Mouse (Mus musculus) adipocyte (in vitro differentiated cells): ENCODE measurements around the gene Zfp207.
"Not testable (repeated sequence)": the region's sequence is repeated elsewhere in the genome, so short reads cannot be mapped to it uniquely, and the experiment has no call there.

Source experiments
- DNase-seq: peaks from one replicate; pipeline ENCODE4 v3.0.0-alpha.2; 2016; ENCODE audit warnings: low spot score

Zfp207 gene

GRCm38 (mm10) chr11:80383019-80383625 is at the start of gene Zfp207:
Gene Zfp207, plus strand, starts transcription at chr11:80383279.
- DNase-seq = peak; percentile 97

DNA sequence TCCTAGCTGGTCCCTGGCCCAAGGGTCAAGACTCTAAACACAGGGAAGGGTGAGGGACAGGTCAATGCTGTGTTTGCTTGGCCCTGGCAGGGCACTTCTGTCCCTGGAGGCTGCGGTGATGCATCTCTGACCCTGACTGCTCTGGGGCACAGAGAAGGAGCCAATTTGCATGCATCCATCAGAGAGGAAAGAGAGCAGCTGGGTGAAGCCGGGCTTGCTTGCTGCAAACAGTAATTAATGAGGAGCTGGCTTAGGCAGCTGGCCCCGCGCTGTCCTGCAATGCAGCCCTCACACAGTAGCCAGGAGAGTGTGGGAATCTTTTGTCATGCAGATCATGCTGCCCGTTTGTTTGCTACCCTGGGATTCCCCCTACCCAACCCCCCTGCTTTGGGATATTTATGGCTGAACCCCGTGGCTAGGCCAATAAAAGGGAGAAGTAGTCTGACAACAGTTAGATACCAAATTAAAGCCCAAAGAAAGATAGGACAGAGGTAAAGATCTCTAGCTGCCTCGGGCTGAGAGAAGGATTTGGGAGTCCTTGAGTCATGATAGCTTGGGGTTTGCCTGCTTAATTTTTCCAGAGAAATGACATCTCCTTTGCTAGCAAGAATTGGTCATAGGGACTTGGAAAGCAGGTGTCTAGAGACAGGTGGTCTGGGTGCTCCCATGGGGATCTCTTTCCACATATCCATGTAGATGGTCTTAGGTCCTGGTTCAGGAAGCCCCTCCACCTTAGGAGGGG is 47.3 kb upstream of the Zfp207 start:
- DNase-seq = no peak

DNA sequence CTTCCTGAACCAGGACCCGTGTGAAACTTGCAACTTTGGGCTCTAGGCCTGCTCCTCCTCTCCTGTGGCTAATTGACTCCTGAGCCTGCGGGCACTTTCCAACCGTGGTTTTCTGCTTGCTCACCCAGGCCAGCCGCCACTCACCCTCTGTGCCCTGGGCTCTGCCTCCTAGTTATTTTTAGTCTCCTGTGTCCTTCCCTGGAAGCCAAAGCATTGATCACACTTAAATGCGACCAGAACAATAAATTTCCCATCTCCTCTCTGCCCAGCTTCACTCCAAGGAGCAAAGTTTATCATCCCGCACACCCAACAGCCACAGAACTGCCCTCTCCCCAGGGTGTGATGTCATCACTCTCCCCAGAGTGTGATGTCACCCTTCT is 46.7 kb upstream of the Zfp207 start:
- DNase-seq = no peak

GRCm38 (mm10) chr11:80342482-80342881 is 40.6 kb upstream of the Zfp207 start:
- no peak for DNase-seq

DNA sequence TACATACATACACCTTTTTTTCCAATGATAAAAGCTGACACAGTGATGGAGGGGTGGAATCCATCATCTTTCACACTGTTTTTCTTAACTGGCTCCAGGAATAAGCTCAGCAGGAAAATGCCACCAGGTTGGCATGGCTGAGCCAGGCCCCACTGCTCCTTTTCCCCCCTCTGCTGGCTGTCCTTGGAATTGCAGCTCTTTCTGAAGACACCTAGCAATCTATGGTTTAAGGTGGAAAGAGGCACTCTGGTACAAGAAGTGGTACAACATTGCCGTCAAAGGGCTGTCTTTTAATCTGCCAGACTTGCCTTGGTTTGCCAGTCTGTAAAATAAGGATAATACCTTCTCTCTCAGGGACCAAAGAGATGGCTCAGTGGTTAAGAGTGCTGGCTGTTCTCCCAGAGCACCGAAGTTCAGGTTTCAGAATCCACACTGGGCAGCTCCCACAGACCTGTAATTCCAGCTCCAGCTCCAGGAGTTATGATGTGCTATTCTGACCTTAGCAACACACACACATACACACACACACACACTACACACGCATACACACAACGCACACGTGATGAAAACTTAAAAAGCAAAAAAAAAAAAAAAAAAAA is 31.1 kb upstream of the Zfp207 start:
- DNase-seq = peak; percentile 87

DNA sequence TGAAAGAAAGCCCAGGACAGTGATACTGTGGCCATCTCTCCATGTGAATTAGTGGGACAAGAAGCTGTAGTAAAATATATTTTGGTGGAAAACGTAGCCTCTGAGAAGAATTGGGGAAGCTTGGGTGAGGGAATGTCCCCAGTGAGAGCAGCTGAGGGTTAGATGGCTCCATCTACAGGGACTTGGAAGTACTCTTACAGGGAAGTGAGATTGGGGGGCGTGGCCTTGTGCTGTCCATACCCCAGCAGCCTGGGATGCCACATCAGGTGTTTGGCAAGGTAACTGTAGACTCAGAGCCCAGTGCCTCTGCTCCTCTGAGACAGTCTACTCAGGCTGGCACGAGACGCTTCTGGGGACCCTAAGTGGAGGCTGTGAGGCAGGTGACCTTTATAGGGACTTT is 28.2 kb upstream of the Zfp207 start:
- no peak for DNase-seq

GRCm38 (mm10) chr11:80368949-80369348 is 14.1 kb upstream of the Zfp207 start:
- no peak for DNase-seq

- no peak for DNase-seq
Measured at GRCm38 (mm10) chr11:80376651-80377050, 6.4 kb upstream of the Zfp207 start.

DNA sequence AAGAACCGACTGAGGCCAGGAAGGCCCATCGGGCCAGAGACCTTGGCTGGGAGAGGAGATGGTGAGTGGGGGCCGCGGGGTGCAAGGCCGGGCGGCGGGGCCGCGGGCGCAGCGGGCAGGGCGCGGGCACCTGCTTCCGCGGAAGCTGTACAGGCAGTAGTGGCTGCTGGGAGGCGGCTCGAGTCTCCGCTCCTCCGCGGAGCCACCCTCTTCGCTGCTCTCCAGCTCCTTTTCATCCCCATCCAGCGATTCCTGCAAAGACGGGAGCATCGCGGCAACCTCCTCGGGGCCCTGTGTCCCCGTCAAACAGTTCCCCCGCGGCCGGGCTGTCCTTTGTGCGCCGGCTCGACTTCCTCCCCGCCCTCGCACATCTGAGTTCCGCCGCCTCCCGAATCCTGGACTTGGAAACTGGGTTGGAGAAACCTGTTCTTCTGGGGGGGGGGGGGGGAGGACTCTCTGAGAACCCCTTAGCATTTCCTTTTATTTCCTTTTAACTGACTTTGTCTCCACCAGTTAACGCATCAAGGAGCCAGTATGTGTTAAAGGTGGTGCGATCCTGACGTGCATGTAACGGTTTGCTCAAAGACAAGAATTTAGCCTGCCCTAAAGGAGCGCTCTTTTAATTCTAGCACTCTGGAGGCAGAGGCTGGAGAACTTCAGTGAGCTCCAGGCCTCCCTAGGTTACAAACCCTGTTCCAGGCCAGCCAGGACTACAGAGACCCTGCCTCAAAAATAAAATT is 5.2 kb upstream of the Zfp207 start, which contains the start of gene 5730455P16Rik:
TSS of gene 5730455P16Rik (minus strand) at position 323 of the 740 bp plus-strand sequence.
- peak; percentile 81 for DNase-seq

- peak; percentile 19 for DNase-seq
Measured at GRCm38 (mm10) chr11:80378452-80379068, 4.5 kb upstream of the Zfp207 start.

- not testable (repeated sequence) for DNase-seq
Measured at GRCm38 (mm10) chr11:80379184-80379583, 3.9 kb upstream of the Zfp207 start.

DNA sequence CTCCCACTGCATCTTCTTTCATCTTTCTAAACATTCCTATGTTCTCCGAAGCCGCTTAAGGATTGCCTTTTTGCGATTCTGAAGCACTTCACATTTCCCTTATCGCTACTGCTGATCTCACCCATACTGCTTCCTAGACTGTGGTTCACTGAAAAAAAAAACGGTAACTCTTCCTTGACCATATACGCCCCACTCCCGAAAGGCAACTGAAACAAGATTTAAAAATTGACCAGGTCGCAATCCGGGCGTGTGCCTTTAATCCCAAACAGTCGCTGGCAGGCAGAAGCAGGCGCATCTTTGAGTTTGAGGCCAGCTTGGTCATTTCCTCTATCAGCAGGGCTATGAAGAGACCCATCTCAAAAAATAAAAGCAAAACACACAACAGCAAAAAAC is 457 bp upstream of the Zfp207 start:
- DNase-seq = peak; percentile 63

DNA sequence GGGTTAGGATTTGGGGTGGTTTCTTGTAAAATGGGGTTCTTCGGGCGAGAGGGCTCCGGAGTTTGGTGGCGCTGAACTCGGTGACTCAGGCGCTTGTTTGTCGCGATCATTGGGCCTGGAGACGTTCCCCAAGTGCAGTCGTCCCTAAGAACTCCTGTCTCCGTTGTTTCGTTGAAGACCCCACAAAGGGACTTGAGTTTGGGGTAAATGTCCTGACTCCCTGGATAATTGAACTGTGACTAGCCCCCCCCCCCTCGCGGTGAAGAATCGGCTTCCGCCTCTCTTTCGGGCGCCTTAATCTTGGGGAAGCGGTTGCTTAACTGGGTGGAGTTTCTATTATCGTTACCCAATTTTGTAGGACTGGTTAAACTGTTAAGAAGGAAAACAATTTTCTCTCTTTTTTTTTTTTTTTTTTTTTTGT is 557 bp downstream of the Zfp207 start:
- peak; percentile 75 for DNase-seq

DNA sequence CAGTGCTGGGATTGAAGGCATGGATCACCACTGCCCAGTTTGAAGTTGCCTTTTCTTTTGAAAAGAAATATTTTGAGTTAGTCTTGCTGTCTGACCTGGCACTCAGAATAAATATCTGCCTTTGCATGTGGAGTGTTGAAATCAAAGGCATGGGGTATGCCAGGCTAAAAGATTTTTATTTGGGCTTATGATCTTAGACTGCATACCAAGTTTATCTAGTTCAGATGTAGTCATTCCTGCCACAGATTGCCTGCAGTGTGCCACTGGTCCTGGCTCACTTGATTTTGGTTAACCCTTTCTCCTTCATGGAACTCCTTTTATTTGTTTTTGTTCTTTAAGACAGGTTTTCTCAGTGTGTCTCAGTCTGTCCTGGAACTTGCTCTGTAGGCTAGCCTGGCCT is 1.4 kb downstream of the Zfp207 start:
- peak; percentile 26 for DNase-seq

GRCm38 (mm10) chr11:80385055-80385454 is 2.0 kb downstream of the Zfp207 start:
- DNase-seq = no peak

- no peak for DNase-seq
Measured at GRCm38 (mm10) chr11:80386790-80387189, 3.7 kb downstream of the Zfp207 start.

GRCm38 (mm10) chr11:80389885-80390284 is 6.8 kb downstream of the Zfp207 start:
- no peak for DNase-seq

- DNase-seq = no peak
Measured at GRCm38 (mm10) chr11:80391407-80392120, 8.5 kb downstream of the Zfp207 start.

DNA sequence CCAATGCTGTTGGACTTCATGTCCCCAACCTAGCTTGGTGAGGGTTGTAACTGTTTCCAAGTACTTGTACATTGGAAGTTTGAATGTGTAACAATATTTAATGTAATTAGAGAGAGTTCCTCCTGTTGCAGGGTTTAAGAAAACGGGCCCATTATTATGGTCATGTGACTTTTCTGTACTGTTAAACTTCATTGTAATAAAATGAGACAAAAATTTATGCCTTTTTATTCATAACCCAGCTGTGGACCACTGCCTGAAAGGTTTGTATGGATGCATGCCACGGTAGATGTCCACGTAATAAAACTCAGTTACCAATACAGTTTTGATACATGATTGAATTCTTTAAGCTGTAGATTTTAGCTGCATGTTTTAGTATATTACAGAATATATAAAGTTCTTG is 12.9 kb downstream of the Zfp207 start:
- no peak for DNase-seq

DNA sequence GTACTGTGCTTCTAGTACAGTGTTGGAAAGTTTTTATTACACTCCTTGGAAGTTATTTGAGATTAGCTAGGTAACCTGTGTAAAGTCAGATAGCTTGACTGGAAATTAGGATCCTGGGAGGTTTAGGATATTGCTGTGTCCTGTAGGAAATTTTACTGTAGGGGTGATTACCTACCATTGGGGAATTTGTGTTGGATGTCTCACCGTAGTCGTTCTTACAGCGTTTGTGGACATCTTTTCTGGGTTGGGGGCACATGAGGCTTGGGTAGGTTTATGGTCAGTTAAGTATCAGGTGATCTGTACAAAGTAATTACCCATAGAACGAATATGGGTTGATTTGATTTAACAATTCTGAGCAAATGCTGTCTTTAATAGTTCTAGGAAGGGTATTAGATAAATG is 13.5 kb downstream of the Zfp207 start:
- no peak for DNase-seq

DNA sequence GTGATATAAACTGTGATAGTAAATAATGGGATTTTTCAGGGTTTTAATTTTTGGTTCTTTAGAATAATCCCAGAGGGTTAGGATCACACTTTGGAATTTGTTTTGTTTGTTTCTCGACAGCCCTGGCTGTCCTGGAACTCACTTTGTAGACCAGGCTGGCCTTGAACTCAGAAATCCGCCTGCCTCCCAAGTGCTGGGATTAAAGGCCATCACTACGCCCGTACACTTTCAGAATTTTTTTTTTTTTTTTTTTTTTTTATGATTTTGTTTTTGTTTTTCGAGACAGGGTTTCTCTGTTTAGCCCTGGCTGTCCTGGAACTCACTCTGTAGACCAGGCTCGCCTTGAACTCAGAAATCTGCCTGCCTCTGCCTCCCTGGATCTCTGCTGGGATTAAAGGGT is 24.8 kb downstream of the Zfp207 start:
- DNase-seq = not testable (repeated sequence)
